Comparison of ENCODE assay signal across 18 mouse cellular contexts in the genomic region with DNA sequence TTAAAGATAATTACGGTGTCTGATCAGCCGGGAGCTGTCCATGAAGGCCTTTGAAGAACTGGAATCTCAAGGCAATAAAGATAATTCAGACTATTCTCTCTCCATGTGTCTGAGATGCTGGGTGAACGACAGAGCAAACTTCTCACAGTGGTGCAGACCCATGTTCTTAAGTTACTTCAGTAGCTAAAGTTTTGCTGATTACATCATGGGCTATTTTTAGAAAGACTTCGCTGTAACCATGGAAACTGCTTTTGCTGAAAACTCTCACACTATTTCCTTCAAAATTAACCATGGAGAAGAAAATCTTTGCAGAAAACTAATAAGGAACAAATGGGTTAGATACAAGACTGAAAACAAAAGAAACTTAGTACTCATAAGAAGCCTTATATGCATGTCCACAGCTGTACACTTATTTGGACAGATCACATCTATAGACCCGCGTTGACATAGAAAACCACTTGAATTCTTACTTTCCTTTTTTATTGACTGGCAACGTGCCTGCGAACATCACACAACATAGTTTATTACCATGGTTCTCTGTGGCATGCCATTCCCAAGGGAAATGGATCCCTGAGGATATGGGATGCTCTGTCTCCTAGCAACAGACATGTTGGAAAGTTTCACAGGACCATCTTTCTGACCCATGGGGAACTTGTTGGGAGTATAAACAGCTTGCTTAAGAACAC.
A peak's percentile ranks its signal among the peaks of the same experiment; 100 is the strongest.
DNase-seq lines count a peak whose midpoint lies in the region; ATAC-seq lines count a peak whose summit lies in the region.
"Had no signal": no experiment of that assay in that cellular context is flagged by ENCODE, and none has a peak within 500 bp of the region (broad histone marks: within the 10 kb centered on the region; RNA-seq: fewer than 3 reads in every experiment).

No protein-coding gene starts in this region.

- intact Hi-C loops in left cerebral cortex, postnatal 14 days (cut with DNase I), result no loop called here
- intact Hi-C loops in left cerebral cortex, postnatal 36 days (cut with DNase I), result no loop called here

- peaks cover 19% of the 10 kb centered on the region; the same call in 1 of the 2 replicates for H3K4me1 ChIP-seq in forebrain, embryonic 14.5 days (ENCODE audit: control insufficient read depth, insufficient read depth, low read length)
- peaks cover 30% of the 10 kb centered on the region for H3K4me1 ChIP-seq in forebrain, embryonic 10.5 days

- H3K36me3 ChIP-seq in forebrain, embryonic 14.5 days (ENCODE audit: control insufficient read depth, insufficient read depth, low read length), result no peaks in the 10 kb centered on the region
- no peaks in the 10 kb centered on the region for H3K36me3 ChIP-seq in forebrain, embryonic 10.5 days (replicated peaks)
- H3K36me3 ChIP-seq: embryonic facial prominence, embryonic 15.5 days; limb, embryonic 12.5 days had no signal

- no peak overlapping the region for H3K27ac ChIP-seq in forebrain, embryonic 14.5 days (ENCODE audit: low read depth, low read length)
- H3K27ac ChIP-seq in forebrain, embryonic 10.5 days, result no peak overlapping the region
- H3K27ac ChIP-seq: embryonic facial prominence, embryonic 15.5 days; limb, embryonic 12.5 days had no signal

- no peak overlapping the region for H3K4me2 ChIP-seq in forebrain, embryonic 14.5 days (ENCODE audit: low read length)
- H3K4me2 ChIP-seq: embryonic facial prominence, embryonic 15.5 days; heart, embryonic 11.5 days; limb, embryonic 12.5 days had no signal

- peak; percentile 67 for DNase-seq in forebrain, embryonic 14.5 days (ENCODE audit: low spot score)
- DNase-seq in forebrain, embryonic 10.5 days (ENCODE audit: extremely low spot score, low spot score), result no peak
- DNase-seq in left cerebral cortex, postnatal 14 days (ENCODE audit: low spot score in 2 of 2), result peak; percentile 9 to 53
- DNase-seq in left cerebral cortex, postnatal 36 days (ENCODE audit: low spot score in 2 of 2), result no peak
- DNase-seq in right cerebral cortex, postnatal 10 days (ENCODE audit: low spot score in 2 of 2), result peak; percentile 27 to 35
- DNase-seq in right cerebral cortex, postnatal 36 days (ENCODE audit: low spot score in 2 of 2), result no peak
- DNase-seq in right cerebral cortex, postnatal 4 days, result peak; percentile 22
- no peak for DNase-seq in thymus, postnatal 10 days (ENCODE audit: low spot score in 2 of 2)
- DNase-seq: cerebellum, adult 11-12 months; cerebellum, postnatal 36 days; gastrocnemius, postnatal 36 days; kidney, postnatal 10 days; liver, postnatal 0 days had no signal

- H3K9me3 ChIP-seq in forebrain, embryonic 14.5 days (replicated peaks; ENCODE audit: control insufficient read depth, low read length), result no peaks in the 10 kb centered on the region
- H3K9me3 ChIP-seq in forebrain, embryonic 10.5 days, result no peaks in the 10 kb centered on the region
- H3K9me3 ChIP-seq: embryonic facial prominence, embryonic 15.5 days; limb, embryonic 12.5 days had no signal

- WGBS in forebrain, embryonic 14.5 days, result 67% methylated on average over 8 of the region's 8 CpGs
- 89% methylated on average over 8 of the region's 8 CpGs for WGBS in forebrain, embryonic 10.5 days

- no peak overlapping the region for H3K4me3 ChIP-seq in forebrain, embryonic 14.5 days (ENCODE audit: low read depth, low read length)
- no peak overlapping the region for H3K4me3 ChIP-seq in forebrain, embryonic 10.5 days
- H3K4me3 ChIP-seq: embryonic facial prominence, embryonic 15.5 days; limb, embryonic 12.5 days had no signal

- no peak overlapping the region for H3K9ac ChIP-seq in forebrain, embryonic 14.5 days (ENCODE audit: low read length)
- H3K9ac ChIP-seq: embryonic facial prominence, embryonic 15.5 days; limb, embryonic 12.5 days; liver, postnatal 0 days had no signal

- no peaks in the 10 kb centered on the region for H3K27me3 ChIP-seq in forebrain, embryonic 14.5 days (replicated peaks; ENCODE audit: control insufficient read depth, insufficient read depth, low read length)
- H3K27me3 ChIP-seq in forebrain, embryonic 10.5 days (ENCODE audit: poor library complexity, severe bottlenecking), result no peaks in the 10 kb centered on the region
- H3K27me3 ChIP-seq: embryonic facial prominence, embryonic 15.5 days; limb, embryonic 12.5 days; Patski had no signal

- no peak for ATAC-seq in forebrain, embryonic 14.5 days
- ATAC-seq: intestine, embryonic 16.5 days; liver, postnatal 0 days; Patski had no signal

Comparison
In these comparisons a context has a peak if more than half of its experiments do, and no peak if none do; other contexts are left out.
1. DNase-seq: peak in forebrain, embryonic 14.5 days (single experiment), left cerebral cortex, postnatal 14 days (2 of 2), right cerebral cortex, postnatal 10 days (2 of 2) and right cerebral cortex, postnatal 4 days (single experiment); none in forebrain, embryonic 10.5 days (single experiment), left cerebral cortex, postnatal 36 days (0 of 2), right cerebral cortex, postnatal 36 days (0 of 2) and thymus, postnatal 10 days (0 of 2).